Mouse (Mus musculus) C2C12 (cell line): ENCODE results near the gene Tada2b.

Experiments used
- CEBPB ChIP-seq: IDR thresholded peaks from one replicate; pipeline ENCODE4 v1.6.1; 2011; ENCODE audit warnings: low read depth, mild to moderate bottlenecking, control low read depth, moderate library complexity
- CTCF ChIP-seq: IDR thresholded peaks from one replicate; pipeline ENCODE4 v1.5.1; 2011; ENCODE audit not compliant: control insufficient read depth, insufficient read depth, insufficient read length
- FOSL1 ChIP-seq: IDR thresholded peaks from one replicate; pipeline ENCODE4 v1.8.0; 2011; ENCODE audit warnings: mild to moderate bottlenecking, low read length; ENCODE audit not compliant: poor library complexity, insufficient read depth, severe bottlenecking
- MAX ChIP-seq: IDR thresholded peaks from one replicate; pipeline ENCODE4 v1.6.1; 2011; ENCODE audit warnings: mild to moderate bottlenecking, control low read depth
- MYOD1 ChIP-seq: IDR thresholded peaks from one replicate; pipeline ENCODE4 v1.6.1; 2011; ENCODE audit warnings: low read depth; ENCODE audit not compliant: control insufficient read depth, insufficient read length
- MYOG ChIP-seq: IDR thresholded peaks from one replicate; pipeline ENCODE4 v1.6.1; 2011; ENCODE audit not compliant: control insufficient read depth, insufficient read length; ENCODE audit errors: extremely low read depth
- USF1 ChIP-seq: IDR thresholded peaks from one replicate; pipeline ENCODE4 v1.6.1; 2011; ENCODE audit warnings: low read depth, mild to moderate bottlenecking, control low read depth, moderate library complexity

DNA sequence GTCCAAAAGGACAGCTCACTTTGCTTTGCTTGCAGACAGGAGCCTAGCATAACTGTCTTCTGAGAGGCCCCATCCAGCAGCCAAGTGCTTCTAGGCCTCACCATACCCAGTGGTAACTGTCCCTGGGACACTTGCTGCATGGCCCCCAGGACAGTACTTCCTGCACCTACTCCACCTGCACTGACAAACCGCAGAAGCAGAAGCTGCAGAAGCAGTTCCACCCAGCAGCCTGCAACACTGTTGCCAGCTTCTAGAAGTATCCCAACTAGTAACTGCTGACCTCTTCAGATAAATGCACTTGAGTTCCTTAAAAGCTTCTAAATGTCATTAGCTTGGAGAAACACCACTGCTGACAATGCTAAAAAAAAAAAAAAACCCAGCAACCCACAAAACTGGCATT lies 31.0 kb upstream of the Tada2b start:
- TF ChIP-seq CTCF (no peak), MAX (no peak), USF1 (no peak), MYOD1 (no peak), FOSL1 (no peak), MYOG (no peak), CEBPB (no peak)
